Mouse (Mus musculus): ENCODE data around the gene Nes. TPM values are rescaled to one million over a fixed set of nuclear protein-coding genes. Genes with fewer than 3 reads are reported as not detected.

Gene Nes
- polyA plus RNA-seq, 1 experiment from 2014 or later, result 10.2 TPM

- H3K27ac ChIP-seq (ENCODE audit: low read length), result no peak overlapping the region; the same call in 1 of the 2 replicates
- H3K9ac ChIP-seq (ENCODE audit: low read length), result no peak overlapping the region
- no peaks in the 10 kb centered on the region for H3K27me3 ChIP-seq (ENCODE audit: control insufficient read depth, insufficient read depth, low read length)
- no peak overlapping the region for H3K4me3 ChIP-seq (replicated peaks; ENCODE audit: low read length)
- WGBS, result 22% methylated on average over 1 of the region's 1 CpGs
- no peak for ATAC-seq (ENCODE audit: insufficient read depth, low FRiP score)
- H3K4me1 ChIP-seq (ENCODE audit: control insufficient read depth, insufficient read depth, low read length), result peaks cover 23% of the 10 kb centered on the region
- no peaks in the 10 kb centered on the region for H3K9me3 ChIP-seq (replicated peaks; ENCODE audit: control insufficient read depth, low read length)
- H3K36me3 ChIP-seq (ENCODE audit: control insufficient read depth, insufficient read depth, low read length), result no peaks in the 10 kb centered on the region
- no peak overlapping the region for H3K4me2 ChIP-seq (ENCODE audit: low read depth, low read length)
Observed at GRCm38 (mm10) chr3:87958967-87959366, 11.9 kb upstream of the Nes start.

- peak overlapping the region; percentile 95; the same call in 1 of the 2 replicates for H3K27ac ChIP-seq (ENCODE audit: low read length)
- H3K9ac ChIP-seq (ENCODE audit: low read length), result no peak overlapping the region
- no peak overlapping the region for H3K4me2 ChIP-seq (ENCODE audit: low read depth, low read length)
- H3K4me1 ChIP-seq (ENCODE audit: control insufficient read depth, insufficient read depth, low read length), result peaks cover 23% of the 10 kb centered on the region
- H3K36me3 ChIP-seq (ENCODE audit: control insufficient read depth, insufficient read depth, low read length), result no peaks in the 10 kb centered on the region
- no peak overlapping the region for H3K4me3 ChIP-seq (replicated peaks; ENCODE audit: low read length)
- H3K27me3 ChIP-seq (ENCODE audit: control insufficient read depth, insufficient read depth, low read length), result no peaks in the 10 kb centered on the region
- ATAC-seq (ENCODE audit: insufficient read depth, low FRiP score), result no peak
- H3K9me3 ChIP-seq (replicated peaks; ENCODE audit: control insufficient read depth, low read length), result no peaks in the 10 kb centered on the region
- WGBS, result 56% methylated on average over 7 of the region's 7 CpGs
Observed at GRCm38 (mm10) chr3:87959371-87959770, 11.5 kb upstream of the Nes start.

- Histone ChIP-seq H3K9ac (ENCODE audit: low read length) (peak overlapping the region; percentile 66), H3K27me3 (ENCODE audit: control insufficient read depth, insufficient read depth, low read length) (no peaks in the 10 kb centered on the region), H3K9me3 (replicated peaks; ENCODE audit: control insufficient read depth, low read length) (no peaks in the 10 kb centered on the region), H3K4me2 (ENCODE audit: low read depth, low read length) (peak overlapping the region; percentile 85), H3K4me1 (ENCODE audit: control insufficient read depth, insufficient read depth, low read length) (peaks cover 23% of the 10 kb centered on the region), H3K36me3 (ENCODE audit: control insufficient read depth, insufficient read depth, low read length) (no peaks in the 10 kb centered on the region), H3K4me3 (replicated peaks; ENCODE audit: low read length) (peak overlapping the region; percentile 43), H3K27ac (ENCODE audit: low read length) (peak overlapping the region; percentile 95)
- WGBS, result 7% methylated on average over 10 of the region's 10 CpGs
- no peak for ATAC-seq (ENCODE audit: insufficient read depth, low FRiP score)
Observed at GRCm38 (mm10) chr3:87960191-87960585, 10.7 kb upstream of the Nes start.

GRCm38 (mm10) chr3:87960586-87961191, 10.2 kb upstream of the Nes start:
- peak overlapping the region; percentile 66 for H3K9ac ChIP-seq (ENCODE audit: low read length)
- peak; percentile 97 for ATAC-seq (ENCODE audit: insufficient read depth, low FRiP score)
- peak overlapping the region; percentile 43 for H3K4me3 ChIP-seq (replicated peaks; ENCODE audit: low read length)
- no peaks in the 10 kb centered on the region for H3K36me3 ChIP-seq (ENCODE audit: control insufficient read depth, insufficient read depth, low read length)
- no peaks in the 10 kb centered on the region for H3K9me3 ChIP-seq (replicated peaks; ENCODE audit: control insufficient read depth, low read length)
- H3K27me3 ChIP-seq (ENCODE audit: control insufficient read depth, insufficient read depth, low read length), result no peaks in the 10 kb centered on the region
- peak overlapping the region; percentile 95 for H3K27ac ChIP-seq (ENCODE audit: low read length)
- H3K4me2 ChIP-seq (ENCODE audit: low read depth, low read length), result peak overlapping the region; percentile 85
- under 1% methylated on average over 27 of the region's 27 CpGs for WGBS
- peaks cover 23% of the 10 kb centered on the region for H3K4me1 ChIP-seq (ENCODE audit: control insufficient read depth, insufficient read depth, low read length)

GRCm38 (mm10) chr3:87970184-87970938, 517 bp upstream of the Nes start:
- ATAC-seq (ENCODE audit: insufficient read depth, low FRiP score), result 0 out of 2 replicates have a peak, but pooled peaks have one; percentile 2
- no peaks in the 10 kb centered on the region for H3K9me3 ChIP-seq (replicated peaks; ENCODE audit: control insufficient read depth, low read length)
- peak overlapping the region; percentile 81 for H3K9ac ChIP-seq (ENCODE audit: low read length)
- peak overlapping the region; percentile 63 for H3K4me3 ChIP-seq (replicated peaks; ENCODE audit: low read length)
- H3K36me3 ChIP-seq (ENCODE audit: control insufficient read depth, insufficient read depth, low read length), result no peaks in the 10 kb centered on the region
- WGBS, result under 1% methylated on average over 21 of the region's 21 CpGs
- peaks cover 20% of the 10 kb centered on the region for H3K27me3 ChIP-seq (ENCODE audit: control insufficient read depth, insufficient read depth, low read length)
- peak overlapping the region; percentile 92 for H3K4me2 ChIP-seq (ENCODE audit: low read depth, low read length)
- peak overlapping the region; percentile 64 for H3K27ac ChIP-seq (ENCODE audit: low read length)
- H3K4me1 ChIP-seq (ENCODE audit: control insufficient read depth, insufficient read depth, low read length), result peaks cover 43% of the 10 kb centered on the region

GRCm38 (mm10) chr3:87971489-87972202, 768 bp downstream of the Nes start:
- Histone ChIP-seq H3K36me3 (ENCODE audit: control insufficient read depth, insufficient read depth, low read length) (no peaks in the 10 kb centered on the region), H3K27me3 (ENCODE audit: control insufficient read depth, insufficient read depth, low read length) (peaks cover 20% of the 10 kb centered on the region), H3K4me3 (replicated peaks; ENCODE audit: low read length) (peak overlapping the region; percentile 63), H3K9ac (ENCODE audit: low read length) (peak overlapping the region; percentile 81), H3K4me2 (ENCODE audit: low read depth, low read length) (peak overlapping the region; percentile 92), H3K9me3 (replicated peaks; ENCODE audit: control insufficient read depth, low read length) (no peaks in the 10 kb centered on the region), H3K27ac (ENCODE audit: low read length) (peak overlapping the region; percentile 62), H3K4me1 (ENCODE audit: control insufficient read depth, insufficient read depth, low read length) (peaks cover 43% of the 10 kb centered on the region)
- ATAC-seq (ENCODE audit: insufficient read depth, low FRiP score), result no peak; the same call in 1 of the 2 replicates
- WGBS, result 1% methylated on average over 60 of the region's 60 CpGs

GRCm38 (mm10) chr3:87972203-87972664, 1.4 kb downstream of the Nes start:
- Histone ChIP-seq H3K4me3 (replicated peaks; ENCODE audit: low read length) (peak overlapping the region; percentile 63), H3K9me3 (replicated peaks; ENCODE audit: control insufficient read depth, low read length) (no peaks in the 10 kb centered on the region), H3K4me2 (ENCODE audit: low read depth, low read length) (peak overlapping the region; percentile 92), H3K9ac (ENCODE audit: low read length) (peak overlapping the region; percentile 81), H3K4me1 (ENCODE audit: control insufficient read depth, insufficient read depth, low read length) (peaks cover 43% of the 10 kb centered on the region), H3K27ac (ENCODE audit: low read length) (peak overlapping the region; percentile 62), H3K27me3 (ENCODE audit: control insufficient read depth, insufficient read depth, low read length) (peaks cover 20% of the 10 kb centered on the region), H3K36me3 (ENCODE audit: control insufficient read depth, insufficient read depth, low read length) (no peaks in the 10 kb centered on the region)
- no peak for ATAC-seq (ENCODE audit: insufficient read depth, low FRiP score)
- WGBS, result 28% methylated on average over 8 of the region's 8 CpGs

- ATAC-seq (ENCODE audit: insufficient read depth, low FRiP score), result no peak
- Histone ChIP-seq H3K27me3 (ENCODE audit: control insufficient read depth, insufficient read depth, low read length) (peaks cover 20% of the 10 kb centered on the region), H3K36me3 (ENCODE audit: control insufficient read depth, insufficient read depth, low read length) (no peaks in the 10 kb centered on the region), H3K9me3 (replicated peaks; ENCODE audit: control insufficient read depth, low read length) (no peaks in the 10 kb centered on the region), H3K27ac (ENCODE audit: low read length) (no peak overlapping the region; the same call in 1 of the 2 replicates), H3K4me1 (ENCODE audit: control insufficient read depth, insufficient read depth, low read length) (peaks cover 43% of the 10 kb centered on the region), H3K4me3 (replicated peaks; ENCODE audit: low read length) (peak overlapping the region; percentile 63), H3K4me2 (ENCODE audit: low read depth, low read length) (peak overlapping the region; percentile 92), H3K9ac (ENCODE audit: low read length) (peak overlapping the region; percentile 81)
- WGBS, result 32% methylated on average over 5 of the region's 5 CpGs
Observed at GRCm38 (mm10) chr3:87972776-87973175, 1.9 kb downstream of the Nes start.

Data from stomach, embryonic 16.5 days (tissue).